Mouse (Mus musculus) heart, embryonic 14.5 days (tissue): ENCODE results near the gene Rab3ip. TPM values are rescaled to one million over a fixed set of nuclear protein-coding genes. Genes with fewer than 3 reads are reported as not detected.

Experiments used
- ATAC-seq: fragments of 200-750 bp; cut with Nextera tagmentation; 2 replicates; pipeline ENCODE4 v1.8.0; 2017; ENCODE audit warnings: low read depth, moderate TSS enrichment; ENCODE audit not compliant: insufficient number of reproducible peaks, insufficient read depth, low FRiP score
- H3K27ac ChIP-seq, 2 experiments: fragments of 200-500 bp in 1 of 2; fragments of 300-500 bp in 1 of 2; sonication (generic) in 1 of 2; replicated peaks in 1 of 2; 2 replicates each; pipeline ENCODE4 v1.5.1; 2012 to 2014; ENCODE audit warnings: low read depth in 2 of 2, low read length in 2 of 2, control low read depth in 1 of 2, mild to moderate bottlenecking in 1 of 2, mixed read lengths in 1 of 2; ENCODE audit not compliant: control insufficient read depth in 1 of 2, insufficient read depth in 1 of 2
- H3K27me3 ChIP-seq: fragments of 300-500 bp; sonication (generic); 2 replicates; pipeline ENCODE4 v1.6.1; 2014; ENCODE audit warnings: mild to moderate bottlenecking, low read length, control low read depth; ENCODE audit not compliant: control insufficient read depth, insufficient read depth
- H3K36me3 ChIP-seq: fragments of 300-500 bp; sonication (generic); 2 replicates; pipeline ENCODE4 v1.6.1; 2014; ENCODE audit warnings: mild to moderate bottlenecking, control low read depth, low read length, mixed read lengths; ENCODE audit not compliant: control insufficient read depth, insufficient read depth
- H3K4me1 ChIP-seq, 2 experiments: fragments of 200-500 bp in 1 of 2; fragments of 300-500 bp in 1 of 2; sonication (generic) in 1 of 2; 2 replicates each; pipeline ENCODE4 v1.6.1; 2012 to 2014; ENCODE audit warnings: low read length in 2 of 2, control low read depth in 1 of 2, mixed read lengths in 1 of 2; ENCODE audit not compliant: control insufficient read depth in 2 of 2, insufficient read depth in 2 of 2
- H3K4me2 ChIP-seq: fragments of 300-500 bp; sonication (generic); 2 replicates; pipeline ENCODE4 v1.6.1; 2014; ENCODE audit warnings: mild to moderate bottlenecking, low read length
- H3K4me3 ChIP-seq, 2 experiments: fragments of 200-500 bp in 1 of 2; fragments of 300-500 bp in 1 of 2; sonication (generic) in 1 of 2; 2 replicates each; pipeline ENCODE4 v1.5.1; 2012 to 2014; ENCODE audit warnings: low read length in 2 of 2, mild to moderate bottlenecking in 2 of 2, control low read depth in 1 of 2, low read depth in 1 of 2, moderate library complexity in 1 of 2; ENCODE audit not compliant: control insufficient read depth in 1 of 2, insufficient read depth in 1 of 2
- H3K9ac ChIP-seq: fragments of 300-500 bp; sonication (generic); 2 replicates; pipeline ENCODE4 v1.6.1; 2014; ENCODE audit warnings: mild to moderate bottlenecking, low read length
- H3K9me3 ChIP-seq: fragments of 300-500 bp; sonication (generic); 2 replicates; pipeline ENCODE4 v1.6.1; 2016; ENCODE audit warnings: low read length, control low read depth; ENCODE audit not compliant: control insufficient read depth
- WGBS: fragments of 180-500 bp; shearing (Covaris S2); extraction: QIAGEN DNeasy Blood & Tissue Kit; methylation state at CpG from one replicate; pipeline ENCODE4 v1.1.7; 2014; 5-methylcytosine and 5-hydroxymethylcytosine counted together
- polyA plus RNA-seq: library from polyadenylated mRNA; unstranded; fragments of >200 nt; fragmentation: Nextera tagmentation; extraction: Ambion mirVana; gene quantifications from 2 replicates; pipeline ENCODE4 v1.2.1, GENCODE M21; 2014

Rab3ip gene
- polyA plus RNA-seq, 1 experiment from 2014 or later: 66.2 TPM

GRCm38 (mm10) chr10:116956483-116957158, 6.1 kb upstream of the Rab3ip start:
- Histone ChIP-seq H3K4me1 (no peaks in the 10 kb centered on the region), H3K27me3 (no peaks in the 10 kb centered on the region), H3K27ac (no peak overlapping the region), H3K9ac (no peak overlapping the region), H3K4me3 (no peak overlapping the region), H3K4me2 (no peak overlapping the region), H3K36me3 (no peaks in the 10 kb centered on the region), H3K9me3 (peaks cover 6% of the 10 kb centered on the region; the same call in 1 of the 2 replicates)
- WGBS: 90% methylated on average over 11 of the region's 11 CpGs
- ATAC-seq: no peak

- H3K4me2 ChIP-seq: no peak overlapping the region
- H3K27me3 ChIP-seq: no peaks in the 10 kb centered on the region
- no peak overlapping the region for H3K4me3 ChIP-seq
- no peaks in the 10 kb centered on the region for H3K4me1 ChIP-seq
- WGBS: 89% methylated on average over 6 of the region's 6 CpGs
- ATAC-seq: no peak
- H3K9ac ChIP-seq: no peak overlapping the region
- H3K36me3 ChIP-seq: no peaks in the 10 kb centered on the region
- H3K9me3 ChIP-seq: peaks cover 6% of the 10 kb centered on the region; the same call in 1 of the 2 replicates
- no peak overlapping the region for H3K27ac ChIP-seq
Observed at GRCm38 (mm10) chr10:116955191-116955590, 4.6 kb upstream of the Rab3ip start.

GRCm38 (mm10) chr10:116950886-116951285, 317 bp upstream of the Rab3ip start:
- H3K36me3 ChIP-seq: no peaks in the 10 kb centered on the region
- H3K27ac ChIP-seq: no peak overlapping the region
- peaks cover 12 to 20% of the 10 kb centered on the region in 2 experiments for H3K4me1 ChIP-seq
- H3K9ac ChIP-seq: peak overlapping the region; percentile 51
- peak overlapping the region in 1 of 2 experiments; percentile 89; a peak in 2 of 4 replicates for H3K4me3 ChIP-seq
- ATAC-seq: no peak
- 24% methylated on average over 5 of the region's 5 CpGs for WGBS
- peaks cover 6% of the 10 kb centered on the region; the same call in 1 of the 2 replicates for H3K9me3 ChIP-seq
- H3K27me3 ChIP-seq: no peaks in the 10 kb centered on the region
- H3K4me2 ChIP-seq: peak overlapping the region; percentile 71

- peak overlapping the region; percentile 93 for H3K9ac ChIP-seq
- peak overlapping the region; percentile 89 to 100 for H3K4me3 ChIP-seq
- peaks cover 16 to 35% of the 10 kb centered on the region in 2 experiments for H3K4me1 ChIP-seq
- H3K27me3 ChIP-seq: no peaks in the 10 kb centered on the region
- ATAC-seq: peak; percentile 5; the same call in 1 of the 2 replicates
- peaks cover 4% of the 10 kb centered on the region; the same call in 1 of the 2 replicates for H3K9me3 ChIP-seq
- H3K27ac ChIP-seq: peak overlapping the region; percentile 88 to 89; a peak in 3 of 4 replicates
- H3K4me2 ChIP-seq: peak overlapping the region; percentile 71
- H3K36me3 ChIP-seq: no peaks in the 10 kb centered on the region
- 3% methylated on average over 44 of the region's 44 CpGs for WGBS
Observed at GRCm38 (mm10) chr10:116949111-116950008, 1.2 kb downstream of the Rab3ip start.

- Histone ChIP-seq H3K4me1 (peaks cover 16 to 36% of the 10 kb centered on the region in 2 experiments), H3K4me3 (peak overlapping the region in 1 of 2 experiments; percentile 89; a peak in 2 of 4 replicates), H3K9me3 (peaks cover 4% of the 10 kb centered on the region; the same call in 1 of the 2 replicates), H3K9ac (peak overlapping the region; percentile 93), H3K27ac (no peak overlapping the region), H3K27me3 (no peaks in the 10 kb centered on the region), H3K36me3 (no peaks in the 10 kb centered on the region), H3K4me2 (peak overlapping the region; percentile 71)
- no peak for ATAC-seq
- WGBS: 75% methylated on average over 9 of the region's 9 CpGs
Observed at GRCm38 (mm10) chr10:116948414-116948813, 2.2 kb downstream of the Rab3ip start.

- Histone ChIP-seq H3K9ac (peak overlapping the region; percentile 62; the same call in 1 of the 2 replicates), H3K4me2 (peak overlapping the region; percentile 50), H3K9me3 (0 out of 2 replicates have a peak, but pooled peaks cover 7% of the 10 kb centered on the region), H3K36me3 (peaks cover 9% of the 10 kb centered on the region), H3K4me3 (peak overlapping the region; percentile 6 to 13; a peak in 2 of 4 replicates), H3K27ac (peak overlapping the region; percentile 90 to 95), H3K27me3 (no peaks in the 10 kb centered on the region), H3K4me1 (peaks cover 16 to 36% of the 10 kb centered on the region in 2 experiments)
- no peak; the same call in 1 of the 2 replicates for ATAC-seq
- 16% methylated on average over 10 of the region's 10 CpGs for WGBS
Observed at GRCm38 (mm10) chr10:116944940-116945339, 5.6 kb downstream of the Rab3ip start.

- Histone ChIP-seq H3K4me2 (no peak overlapping the region), H3K4me1 (peaks cover 16 to 36% of the 10 kb centered on the region in 2 experiments), H3K4me3 (no peak overlapping the region), H3K9ac (no peak overlapping the region), H3K9me3 (0 out of 2 replicates have a peak, but pooled peaks cover 7% of the 10 kb centered on the region), H3K36me3 (peaks cover 12% of the 10 kb centered on the region), H3K27ac (peak overlapping the region in 1 of 2 experiments; percentile 90; a peak in 2 of 4 replicates), H3K27me3 (no peaks in the 10 kb centered on the region)
- WGBS: 91% methylated on average over 3 of the region's 3 CpGs
- no peak for ATAC-seq
Observed at GRCm38 (mm10) chr10:116944144-116944543, 6.4 kb downstream of the Rab3ip start.
